Mouse (Mus musculus) right cerebral cortex, adult 18-20 months (tissue): ENCODE results near the gene Tmem190.
"Not testable (repeated sequence)": the region's sequence is repeated elsewhere in the genome, so short reads cannot be mapped to it uniquely, and the experiment has no call there.

ENCODE experiments used
- DNase-seq: peaks from one replicate; pipeline ENCODE4 v3.0.0; 2022; ENCODE audit warnings: mixed read lengths

Tmem190 gene

DNA sequence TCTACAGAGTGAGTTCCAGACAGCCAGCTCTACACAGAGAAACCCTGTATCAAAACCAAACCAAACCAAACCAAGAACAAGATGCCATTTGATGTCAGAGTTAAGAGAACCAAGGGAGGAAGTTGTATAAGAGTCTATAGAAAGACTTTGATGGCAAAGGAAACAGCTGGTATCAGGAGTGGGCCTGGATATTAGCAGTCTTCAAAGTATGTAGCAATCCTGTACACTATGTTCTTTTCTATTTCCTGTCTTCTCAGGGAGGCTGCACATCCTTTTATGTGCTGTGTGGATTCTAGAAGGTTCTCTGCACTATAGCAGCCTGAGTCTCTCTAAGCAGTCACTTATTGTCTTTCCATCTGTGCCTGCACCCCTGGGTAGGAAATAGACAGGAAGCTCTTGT, 33.8 kb downstream of the Tmem190 start:
- DNase-seq = no peak

DNA sequence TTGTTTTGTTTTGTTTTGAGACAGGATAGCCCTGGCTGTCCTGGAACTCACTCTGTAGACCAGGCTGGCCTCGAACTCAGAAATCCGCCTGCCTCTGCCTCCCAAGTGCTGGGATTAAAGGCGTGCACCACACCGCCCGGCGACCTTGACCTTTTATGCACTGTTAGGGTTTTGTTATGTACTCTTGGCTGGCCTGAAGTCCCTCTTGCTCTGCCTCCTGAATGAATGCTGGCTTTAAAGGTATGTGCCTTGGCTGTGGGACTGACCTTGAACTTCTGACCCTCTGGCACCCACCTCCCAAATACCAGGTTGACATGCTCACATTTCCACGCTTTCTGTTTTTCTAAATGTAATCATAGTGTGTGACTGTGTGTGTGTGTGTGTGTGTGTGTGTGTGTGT, 38.2 kb downstream of the Tmem190 start:
- not testable (repeated sequence) for DNase-seq

DNA sequence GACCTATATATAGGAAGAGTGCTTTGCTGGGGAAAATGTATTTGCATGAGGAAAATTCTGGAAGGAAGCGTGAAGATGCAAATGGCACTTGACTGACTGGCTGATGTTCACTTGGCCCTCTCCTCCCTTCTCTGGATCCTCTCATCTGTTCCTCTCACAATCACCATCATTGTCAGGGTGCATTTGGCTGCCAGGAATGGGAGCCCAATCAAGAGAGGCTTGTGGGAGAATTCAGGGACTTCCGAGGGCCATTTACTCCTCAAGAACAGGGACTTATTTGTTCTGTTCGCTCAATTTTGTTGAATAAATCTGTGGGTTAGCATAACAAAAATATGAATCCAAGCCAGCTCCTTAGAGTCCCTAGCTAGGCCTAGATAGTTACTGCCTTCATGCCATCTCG, 39.0 kb downstream of the Tmem190 start:
- no peak for DNase-seq

DNA sequence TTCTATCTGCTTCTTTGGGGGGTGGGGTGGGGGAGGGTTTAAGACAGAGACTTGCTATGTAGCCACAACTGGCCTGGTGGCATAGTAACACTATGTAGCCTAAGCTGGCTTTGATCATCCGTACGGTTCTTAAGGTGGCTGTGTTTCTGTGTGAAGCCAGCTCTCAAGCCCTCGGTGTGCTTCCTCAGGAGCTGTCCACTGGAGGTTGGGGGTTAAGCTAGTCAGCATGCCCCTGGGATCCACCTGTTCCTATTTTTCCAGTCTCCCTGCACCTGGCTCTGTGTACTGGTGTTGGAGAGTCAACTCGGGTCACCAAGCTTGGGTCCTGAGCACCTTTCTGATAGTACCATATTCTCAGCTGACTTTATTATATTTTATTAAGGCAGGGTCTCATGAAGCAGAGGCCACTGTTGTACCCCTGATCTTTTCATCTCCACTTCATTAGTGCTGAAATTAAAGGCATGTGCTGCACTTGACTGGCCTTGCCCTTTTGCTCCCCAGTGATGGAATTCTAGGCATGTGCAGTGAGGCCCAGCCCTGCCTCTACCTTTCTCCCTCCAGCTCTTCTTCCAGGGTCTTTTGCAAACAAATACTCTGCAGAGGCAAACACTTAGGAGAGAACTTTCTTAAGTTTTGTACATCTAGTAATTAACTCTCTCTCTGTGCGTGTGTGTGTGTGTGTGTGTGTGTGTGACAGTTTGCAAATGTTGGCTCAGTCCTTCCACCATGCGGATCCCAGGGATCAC, 39.6 kb downstream of the Tmem190 start:
- DNase-seq = no peak

DNA sequence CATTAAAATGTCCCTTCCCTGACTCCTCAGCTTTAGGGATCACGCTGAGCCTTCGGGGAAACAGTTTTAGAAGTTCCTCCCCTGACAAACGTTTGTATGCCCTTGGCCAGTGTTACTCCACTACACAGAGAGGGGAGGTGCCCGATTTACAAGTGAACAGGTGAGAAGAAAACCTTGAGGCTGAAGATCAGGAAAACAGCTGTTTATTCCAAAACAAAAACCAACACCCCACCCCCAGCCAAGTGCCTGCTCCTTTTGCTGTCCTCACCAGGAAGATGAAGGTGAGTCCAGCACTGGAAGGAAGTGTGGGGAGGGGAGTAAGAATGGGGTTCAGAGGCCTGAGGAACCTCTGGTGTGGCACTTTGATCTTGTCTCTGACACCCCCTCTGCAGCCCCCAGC, 42.6 kb downstream of the Tmem190 start:
- DNase-seq = no peak

DNA sequence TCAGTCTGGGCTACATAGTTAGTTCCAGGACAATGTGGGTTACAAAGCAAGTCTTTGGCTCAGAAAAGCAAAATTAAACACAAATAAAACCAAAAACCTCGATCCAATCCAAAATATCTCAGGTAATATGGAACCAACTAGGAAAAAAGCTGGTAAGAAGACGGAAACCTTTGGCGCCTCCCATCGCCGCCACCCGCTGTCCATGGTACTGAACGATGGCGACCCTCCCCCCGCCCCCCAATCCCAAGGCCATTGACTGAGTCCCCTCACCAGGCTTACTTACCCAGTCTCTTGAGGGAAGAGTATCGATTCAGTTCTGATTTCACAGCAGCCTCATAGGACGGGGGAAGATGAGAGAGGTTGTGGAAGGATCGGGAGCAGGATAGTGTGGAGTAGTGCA, 47.7 kb downstream of the Tmem190 start:
- DNase-seq = no peak
